Mouse (Mus musculus): ENCODE data around the gene Fth1. TPM values are rescaled to one million over a fixed set of nuclear protein-coding genes. Genes with fewer than 3 reads are reported as not detected.

Fth1 gene
- polyA plus RNA-seq, 2 experiments from 2014 or later: 2,170 to 2,387 TPM

GRCm38 (mm10) chr19:9964205-9964916, 16.0 kb upstream of the Fth1 start:
- ATAC-seq: no peak

- no peak for ATAC-seq
These were observed 14.1 kb upstream of the Fth1 start for GRCm38 (mm10) chr19:9966096-9966867.

- ATAC-seq: no peak
These were observed 12.2 kb upstream of the Fth1 start for GRCm38 (mm10) chr19:9968081-9968787.

GRCm38 (mm10) chr19:9974853-9975252, 5.5 kb upstream of the Fth1 start:
- ATAC-seq: peak; percentile 58

GRCm38 (mm10) chr19:9977085-9977484, 3.3 kb upstream of the Fth1 start:
- no peak for ATAC-seq

- no peak for ATAC-seq
These were observed 1.9 kb upstream of the Fth1 start for GRCm38 (mm10) chr19:9978431-9978951.

GRCm38 (mm10) chr19:9979156-9979555, 1.2 kb upstream of the Fth1 start:
- ATAC-seq: no peak

- ATAC-seq: no peak
These were observed 1.2 kb downstream of the Fth1 start for GRCm38 (mm10) chr19:9981621-9982020.

- ATAC-seq: peak; percentile 92
These were observed 1.9 kb downstream of the Fth1 start for GRCm38 (mm10) chr19:9982151-9982851.

- ATAC-seq: peak; percentile 44
These were observed 2.6 kb downstream of the Fth1 start for GRCm38 (mm10) chr19:9982852-9983542.

- no peak for ATAC-seq
These were observed 4.0 kb downstream of the Fth1 start for GRCm38 (mm10) chr19:9984111-9985055.

GRCm38 (mm10) chr19:9985190-9985899, 4.9 kb downstream of the Fth1 start:
- ATAC-seq: no peak

- no peak for ATAC-seq
These were observed 5.6 kb downstream of the Fth1 start for GRCm38 (mm10) chr19:9985900-9986421.

GRCm38 (mm10) chr19:9987192-9987591, 6.8 kb downstream of the Fth1 start:
- ATAC-seq: no peak

- no peak for ATAC-seq
These were observed 7.2 kb downstream of the Fth1 start for GRCm38 (mm10) chr19:9987593-9987992.

- ATAC-seq: peak; percentile 51
These were observed 8.9 kb downstream of the Fth1 start for GRCm38 (mm10) chr19:9989171-9989883.

GRCm38 (mm10) chr19:9989884-9990256, 9.5 kb downstream of the Fth1 start:
- no peak for ATAC-seq

GRCm38 (mm10) chr19:9991304-9991703, 10.9 kb downstream of the Fth1 start:
- peak; percentile 70 for ATAC-seq

All from CD4-positive, CD25-positive, alpha-beta regulatory T cell, adult 4 months (primary cell).